Comparison of ENCODE assay signal across 8 mouse cellular contexts in genomic region chr5:15934376-15935233, GRCm38 (mm10). TPM values are rescaled to one million over a fixed set of nuclear protein-coding genes. Genes with fewer than 3 reads are reported as not detected.
DNase-seq lines count a peak whose midpoint lies in the region; ATAC-seq and TF ChIP-seq lines count a peak whose summit lies in the region.

Gene Cacna2d1, plus strand, starts transcription at chr5:15934691.

- no peak for TF ChIP-seq CTCF in cortical plate, adult 2 months (IDR thresholded peaks at IDR 0.05; ENCODE audit: extremely low read depth, insufficient read depth, low read length)

- DNase-seq in adrenal gland, postnatal 14 days, result peak; percentile 80
- peak; percentile 76 for DNase-seq in gastrocnemius, postnatal 10 days
- DNase-seq in left cerebral cortex, postnatal 10 days (ENCODE audit: extremely low spot score in 1 of 2, low spot score in 2 of 2), result peak in 1 of 2 experiments; percentile 69
- DNase-seq in lung, postnatal 4 days, result peak; percentile 68 to 85
- DNase-seq in right cerebral cortex, postnatal 25 days, result peak; percentile 71
- DNase-seq in spleen, postnatal 4 days (ENCODE audit: low spot score in 2 of 2), result no peak

- ATAC-seq in hindbrain, embryonic 15.5 days (ENCODE audit: low FRiP score, low read depth), result peak; percentile 84

- H3K9me3 ChIP-seq in hindbrain, embryonic 15.5 days, result no peaks in the 10 kb centered on the region

- H3K4me2 ChIP-seq in hindbrain, embryonic 15.5 days, result peak within 1 kb of the TSS; percentile 79

- intact Hi-C loops in left cerebral cortex, postnatal 10 days (cut with DNase I), result loop anchor here (5.0 to 10.0 kb wide), 4 partner anchors 87 to 360 kb away; no protein-coding TSS in a partner anchor

- no peaks in the 10 kb centered on the region; the same call in 1 of the 2 replicates for H3K4me1 ChIP-seq in cortical plate, adult 2 months (ENCODE audit: control insufficient read depth, insufficient read depth, low read length)
- H3K4me1 ChIP-seq in hindbrain, embryonic 15.5 days (replicated peaks), result peaks cover 17% of the 10 kb centered on the region

- peak within 1 kb of the TSS; percentile 76 for H3K4me3 ChIP-seq in cortical plate, adult 2 months (ENCODE audit: insufficient read depth, low read length)
- peak within 1 kb of the TSS; percentile 74 for H3K4me3 ChIP-seq in hindbrain, embryonic 15.5 days

- under 1% methylated on average over 66 of the region's 120 CpGs for WGBS in hindbrain, embryonic 15.5 days

- H3K27me3 ChIP-seq in hindbrain, embryonic 15.5 days, result peaks cover 15% of the 10 kb centered on the region

- peak within 1 kb of the TSS; percentile 79 for H3K9ac ChIP-seq in hindbrain, embryonic 15.5 days

- TF ChIP-seq POLR2A in cortical plate, adult 2 months (IDR thresholded peaks at IDR 0.05; ENCODE audit: extremely low read depth, insufficient read depth, low read length), result no peak

- H3K27ac ChIP-seq in cortical plate, adult 2 months (ENCODE audit: insufficient read depth, low read length), result peak within 1 kb of the TSS; percentile 99
- H3K27ac ChIP-seq in hindbrain, embryonic 15.5 days (replicated peaks), result peak within 1 kb of the TSS; percentile 96

- H3K36me3 ChIP-seq in hindbrain, embryonic 15.5 days, result no peaks in the 10 kb centered on the region

RNA-seq across cellular contexts. Expression of gene Cacna2d1, which starts in this region (rescaled TPM):
- total RNA-seq in adrenal gland, postnatal 14 days (2021), result 72.8 and 73.3 TPM in 2 replicates
- 77.3 and 82.2 TPM in 2 replicates for polyA plus RNA-seq in cortical plate, adult 2 months (2012; rRNA removed)
- 100 to 1,000 TPM; 285 to 287 TPM for total RNA-seq in gastrocnemius, postnatal 10 days (2021)
- 29.8 and 35.6 TPM in 2 replicates for polyA plus RNA-seq in hindbrain, embryonic 15.5 days (2015; fragmentation: Nextera tagmentation; extraction: Ambion mirVana)
- total RNA-seq in left cerebral cortex, postnatal 10 days (2021), result 100 to 1,000 TPM; 204 to 207 TPM

Comparison
In these comparisons a context has a peak if more than half of its experiments do, and no peak if none do; other contexts are left out.
1. DNase-seq: peak in adrenal gland, postnatal 14 days (single experiment), gastrocnemius, postnatal 10 days (single experiment), lung, postnatal 4 days (2 of 2) and right cerebral cortex, postnatal 25 days (single experiment); none in spleen, postnatal 4 days (0 of 2).